Mouse (Mus musculus): Measurements from ENCODE around the gene Kctd12.

GRCm38 (mm10) chr14:102989866-102990265 lies 7.4 kb upstream of the Kctd12 start:
- TF ChIP-seq CTCF (IDR thresholded peaks at IDR 0.05; ENCODE audit: control insufficient read depth, insufficient read depth, insufficient read length) (no peak), USF1 (IDR thresholded peaks at IDR 0.05; ENCODE audit: low read depth) (no peak), MYOD1 (IDR thresholded peaks at IDR 0.05; ENCODE audit: control insufficient read depth, insufficient read length, low read depth) (no peak), CEBPB (IDR thresholded peaks at IDR 0.05; ENCODE audit: low read depth) (no peak)
